Mouse (Mus musculus) CD4-positive, CD25-positive, alpha-beta regulatory T cell, adult 4 months (primary cell): ENCODE measurements at regions not wholly inside any gene's neighbourhood (a gene's known extent, or its start where the extent isn't known, plus 50 kb on each side); places are given as distances from the start of the nearest gene placed in this dataset.
"Not testable (repeated sequence)": the region's sequence is repeated elsewhere in the genome, so short reads cannot be mapped to it uniquely, and the experiment has no call there.

Experiments
- ATAC-seq: one replicate; pipeline ENCODE4 v1.8.0; 2017

GRCm38 (mm10) chr1:64463715-64464290, 68.6 kb upstream of the Creb1 start:
- no peak for ATAC-seq

- not testable (repeated sequence) for ATAC-seq
These were observed 70.8 kb upstream of the Creb1 start for GRCm38 (mm10) chr1:64461616-64462015.

- no peak for ATAC-seq
These were observed 74.6 kb upstream of the Creb1 start for GRCm38 (mm10) chr1:64457872-64458271.

- no peak for ATAC-seq
These were observed 83.3 kb upstream of the Creb1 start for GRCm38 (mm10) chr1:64449141-64449540.

- ATAC-seq: peak; percentile 83
These were observed 84.4 kb upstream of the Creb1 start for GRCm38 (mm10) chr1:64448090-64448489.

GRCm38 (mm10) chr1:64446492-64446891, 86.0 kb upstream of the Creb1 start:
- no peak for ATAC-seq

- no peak for ATAC-seq
These were observed 86.5 kb upstream of the Creb1 start for GRCm38 (mm10) chr1:64445919-64446318.

- no peak for ATAC-seq
These were observed 89.0 kb upstream of the Creb1 start for GRCm38 (mm10) chr1:64443436-64443835.

GRCm38 (mm10) chr1:64442179-64442874, 90.1 kb upstream of the Creb1 start:
- no peak for ATAC-seq

GRCm38 (mm10) chr1:64423256-64423655, 109.2 kb upstream of the Creb1 start:
- no peak for ATAC-seq

GRCm38 (mm10) chr1:64418567-64418966, 113.9 kb upstream of the Creb1 start:
- ATAC-seq: no peak

- no peak for ATAC-seq
These were observed 116.5 kb upstream of the Creb1 start for GRCm38 (mm10) chr1:64415906-64416305.

GRCm38 (mm10) chr1:64413181-64413560, 119.3 kb upstream of the Creb1 start:
- no peak for ATAC-seq

GRCm38 (mm10) chr1:64412481-64413180, 119.8 kb upstream of the Creb1 start:
- ATAC-seq: no peak

GRCm38 (mm10) chr1:64411851-64412480, 120.5 kb upstream of the Creb1 start:
- ATAC-seq: no peak

- ATAC-seq: no peak
These were observed 123.5 kb upstream of the Creb1 start for GRCm38 (mm10) chr1:64408807-64409582.

GRCm38 (mm10) chr1:64391525-64391924, 140.9 kb upstream of the Creb1 start:
- ATAC-seq: no peak

GRCm38 (mm10) chr1:64381264-64381663, 151.2 kb upstream of the Creb1 start:
- no peak for ATAC-seq

- not testable (repeated sequence) for ATAC-seq
These were observed 156.0 kb upstream of the Creb1 start for GRCm38 (mm10) chr1:64376426-64376825.

GRCm38 (mm10) chr1:64374286-64375071, 158.0 kb upstream of the Creb1 start:
- ATAC-seq: no peak

- ATAC-seq: no peak
These were observed 168.3 kb upstream of the Creb1 start for GRCm38 (mm10) chr1:64364095-64364494.
